Mouse (Mus musculus): ENCODE data around the gene Pygo2.

Pygo2 gene

DNA sequence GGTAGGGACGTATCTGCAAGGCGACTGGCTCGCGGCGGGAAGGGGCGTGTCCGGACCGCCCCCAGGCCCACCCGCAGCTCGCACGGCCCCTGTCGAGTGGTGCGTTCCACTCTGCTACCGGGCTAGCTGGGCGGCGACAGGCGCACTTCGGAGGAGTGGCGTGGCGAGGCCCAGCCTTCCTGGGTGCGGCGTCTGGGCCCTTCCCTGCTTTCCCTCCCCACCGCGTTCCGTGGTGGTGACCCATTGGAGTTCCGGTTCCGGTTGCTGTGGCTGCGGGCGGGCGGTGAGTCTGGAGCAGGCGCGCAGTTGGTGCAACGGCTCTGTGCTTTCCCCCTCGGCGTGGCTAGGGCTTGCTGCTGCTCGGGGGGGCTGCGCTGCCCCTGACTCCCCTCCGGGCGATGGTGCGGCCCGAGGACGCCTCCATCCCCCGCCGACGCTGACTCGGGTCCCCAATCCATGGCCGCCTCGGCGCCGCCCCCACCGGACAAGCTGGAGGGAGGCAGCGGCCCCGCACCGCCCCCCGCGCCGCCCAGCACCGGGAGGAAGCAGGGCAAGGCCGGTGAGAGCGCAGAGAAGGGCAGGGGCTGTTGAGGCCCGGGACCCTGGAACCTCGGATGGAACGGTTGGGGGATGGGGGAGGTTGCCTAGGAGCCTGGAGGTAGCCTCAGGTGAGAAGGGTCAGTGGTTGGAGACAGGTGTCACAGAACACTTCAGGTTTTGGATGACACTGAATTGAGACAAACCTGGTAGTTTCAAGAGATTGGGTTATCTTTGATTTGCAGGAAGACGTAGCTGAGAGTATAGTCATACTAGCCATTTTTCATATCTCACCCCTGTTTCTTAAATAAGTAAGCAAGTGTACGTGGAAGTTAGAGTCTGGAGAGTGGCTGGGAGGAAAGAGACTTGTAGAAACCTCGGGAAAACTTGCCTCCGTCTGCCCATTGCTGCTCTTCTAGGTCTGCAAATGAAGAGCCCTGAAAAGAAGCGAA lies at the start of gene Pygo2:
Gene Pygo2, plus strand, starts transcription at position 44 of the 989 bp plus-strand sequence.
- peak; percentile 87 to 90 for DNase-seq

GRCm38 (mm10) chr3:89380291-89380690 lies 49.7 kb upstream of the Pygo2 start:
- no peak for DNase-seq

- DNase-seq = no peak
Observed at GRCm38 (mm10) chr3:89380711-89381110, 49.3 kb upstream of the Pygo2 start.

GRCm38 (mm10) chr3:89381233-89381632 lies 48.8 kb upstream of the Pygo2 start:
- DNase-seq = no peak

DNA sequence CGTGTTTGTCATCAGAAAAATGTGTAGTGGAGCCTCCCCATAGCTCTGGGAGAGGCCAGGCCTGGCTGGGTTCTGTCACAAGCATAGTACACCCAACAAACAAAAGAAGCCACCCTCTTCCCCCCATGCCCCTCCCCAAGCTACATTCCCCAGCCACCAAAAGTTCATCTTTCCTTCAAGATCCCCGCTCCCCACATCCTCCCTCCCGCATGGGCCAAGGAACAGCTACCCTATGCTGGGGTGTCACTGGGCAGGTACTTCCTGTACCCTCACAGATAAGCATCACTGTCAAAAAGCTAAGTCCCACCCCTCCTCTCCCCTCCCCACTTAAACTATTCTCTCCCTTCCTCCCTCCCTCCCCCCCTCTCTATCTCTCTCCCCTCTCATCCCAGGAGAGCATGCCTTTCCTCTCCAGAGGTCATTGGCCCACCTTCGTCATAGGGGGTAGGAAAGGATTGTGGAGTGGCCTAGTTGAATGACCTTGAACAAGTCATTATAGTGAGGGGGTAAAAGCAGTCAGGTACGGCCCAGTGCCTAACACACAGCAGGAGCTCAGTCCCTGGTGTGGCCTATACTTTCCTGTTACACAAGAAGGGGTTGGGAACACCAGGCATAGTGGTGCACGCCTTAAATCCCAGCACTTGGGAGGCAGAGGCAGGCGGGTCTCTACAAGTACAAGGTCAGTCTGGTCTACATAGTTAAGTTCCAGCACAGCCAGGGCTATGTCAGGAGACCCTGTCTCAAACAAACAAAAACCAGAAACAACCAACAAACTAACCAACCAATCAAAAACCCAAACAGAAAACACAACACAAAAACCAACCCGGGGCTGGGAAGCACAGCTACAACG lies 47.8 kb upstream of the Pygo2 start:
- no peak for DNase-seq

DNA sequence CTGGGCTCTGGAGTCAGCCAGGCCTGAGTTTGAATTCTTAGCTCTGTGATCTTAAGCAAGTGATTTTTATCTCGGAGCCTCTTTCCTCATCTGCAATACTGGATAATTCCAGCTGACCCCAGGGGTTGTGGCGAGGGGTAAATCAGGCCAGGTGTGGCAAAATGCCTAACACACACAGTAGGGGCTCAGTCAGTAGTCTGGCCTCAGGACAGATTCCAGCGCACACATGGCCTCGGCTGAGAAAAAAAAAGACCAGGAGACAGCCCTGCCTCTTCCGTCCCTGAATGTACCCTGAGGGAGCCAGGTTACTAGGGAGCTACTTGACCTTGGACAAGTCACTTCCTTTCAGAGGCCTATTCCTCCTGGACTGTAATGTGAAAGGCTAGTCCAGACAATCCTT lies 47.1 kb upstream of the Pygo2 start:
- no peak for DNase-seq

DNA sequence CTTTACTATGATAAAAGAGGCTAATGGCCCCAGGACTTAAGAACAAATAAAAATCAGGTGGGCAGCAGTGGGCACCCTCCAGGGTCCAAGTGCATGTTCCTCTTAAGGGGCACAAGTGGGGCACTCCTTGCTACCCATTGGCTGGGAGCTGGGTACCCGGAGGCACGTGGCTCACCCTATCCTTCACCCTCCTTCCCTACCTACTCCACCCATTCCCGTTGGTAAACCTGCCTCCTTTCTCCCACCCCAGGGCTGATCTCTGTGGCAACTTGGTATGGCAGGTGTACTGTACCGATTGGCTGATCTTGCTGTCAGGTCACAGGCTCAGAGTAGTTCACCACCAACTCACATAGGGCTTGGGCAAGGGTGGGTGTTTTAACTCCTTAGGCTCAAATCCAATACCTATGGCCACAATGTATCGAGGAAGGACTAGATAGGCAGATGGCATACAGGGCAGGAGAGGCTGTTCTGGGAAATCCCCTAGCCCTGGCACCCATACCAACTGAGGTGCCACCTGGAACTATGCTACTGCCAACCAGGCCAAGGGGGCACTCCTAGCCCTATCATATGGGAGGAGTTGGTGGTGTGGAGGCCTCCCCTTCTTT lies 46.3 kb upstream of the Pygo2 start:
- DNase-seq = no peak

GRCm38 (mm10) chr3:89384331-89385076 lies 45.5 kb upstream of the Pygo2 start:
- DNase-seq = no peak

GRCm38 (mm10) chr3:89385451-89385850 lies 44.6 kb upstream of the Pygo2 start:
- DNase-seq = peak in 1 of 2 experiments; percentile 44

GRCm38 (mm10) chr3:89386438-89387420 lies 43.3 kb upstream of the Pygo2 start:
- peak in 1 of 2 experiments; percentile 23 for DNase-seq

DNA sequence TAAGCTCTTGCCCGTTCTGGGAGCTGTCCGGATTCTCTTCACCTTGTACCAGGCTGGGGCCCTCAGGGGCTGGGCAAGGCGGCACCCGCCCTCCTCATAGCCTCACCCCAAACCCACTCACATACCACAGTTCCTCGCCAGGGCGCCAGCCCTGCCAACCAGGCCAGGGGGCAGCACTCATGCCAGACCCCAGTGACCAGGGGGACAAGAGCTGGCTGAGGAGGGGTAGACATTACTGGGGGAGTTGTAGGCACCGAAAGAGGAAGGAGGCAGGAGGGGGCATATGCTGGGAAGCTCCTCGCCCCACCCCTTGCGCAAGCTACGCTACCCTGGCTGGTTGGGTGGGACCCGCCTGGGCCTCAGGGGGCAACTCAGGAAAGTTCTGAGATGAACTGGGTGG lies 42.4 kb upstream of the Pygo2 start:
- DNase-seq = peak in 1 of 2 experiments; percentile 32

GRCm38 (mm10) chr3:89388134-89388881 lies 41.7 kb upstream of the Pygo2 start:
- DNase-seq = peak in 1 of 2 experiments; percentile 22

DNA sequence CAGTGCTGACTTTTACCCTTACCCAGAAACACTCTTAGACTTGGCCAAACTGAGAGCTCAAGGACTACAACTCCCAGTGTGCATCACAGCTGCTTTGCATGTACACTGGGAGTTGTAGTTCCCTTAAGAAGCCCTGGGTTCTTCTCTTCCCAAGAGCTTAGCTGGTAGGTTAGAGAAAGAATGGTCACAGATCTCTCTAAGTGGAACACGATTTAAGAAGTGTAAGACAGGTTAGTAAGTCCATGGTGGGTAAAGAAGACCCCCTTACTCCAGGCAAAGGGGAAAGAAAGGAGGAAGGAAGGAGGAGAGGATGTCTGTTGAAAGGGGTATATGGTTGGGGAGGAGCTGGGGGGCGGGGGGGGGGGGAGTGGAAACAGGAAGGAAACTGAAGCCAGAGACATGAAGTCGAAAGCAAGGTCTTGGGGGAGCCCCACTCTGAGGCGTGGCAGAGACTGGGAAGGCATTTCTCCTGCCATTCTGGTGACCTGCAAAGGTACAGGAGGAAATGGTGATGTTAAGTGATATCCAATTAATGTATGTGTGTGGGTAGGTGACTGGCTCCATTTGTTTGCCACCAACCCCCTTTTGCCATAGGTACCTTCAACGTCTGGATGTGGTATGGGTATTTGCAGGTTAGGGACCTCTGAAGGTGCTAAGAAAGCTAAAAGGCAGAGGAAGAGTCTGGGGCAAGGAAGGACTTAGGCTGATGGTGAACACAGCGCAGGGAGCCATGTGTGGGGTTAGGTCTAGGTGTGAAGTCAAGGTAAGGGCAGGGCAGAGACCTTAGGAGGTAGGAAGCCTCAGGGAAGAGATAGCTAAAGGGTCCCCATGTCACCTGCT lies 40.9 kb upstream of the Pygo2 start:
- DNase-seq = peak; percentile 52 to 57

DNA sequence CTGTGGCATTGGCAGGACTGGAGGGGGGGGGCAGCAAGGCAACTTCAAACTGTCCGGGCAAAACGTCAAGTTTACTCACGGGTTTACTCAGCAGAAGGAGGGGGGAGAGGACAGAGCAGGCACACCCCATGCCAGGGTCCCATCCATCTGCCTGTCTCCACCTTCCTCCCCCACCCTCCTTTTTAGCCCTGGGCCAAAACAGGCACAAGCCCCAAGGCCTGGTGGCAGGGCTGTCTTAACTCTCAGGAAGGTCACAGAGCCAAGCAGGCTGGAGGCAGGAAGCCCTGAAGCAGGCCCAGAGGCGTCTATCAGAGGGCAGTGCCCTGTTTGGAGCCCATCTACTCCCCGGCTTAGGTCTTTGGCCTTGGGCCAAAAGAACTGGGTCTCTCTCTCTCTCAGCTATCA lies 39.9 kb upstream of the Pygo2 start:
- peak in 1 of 2 experiments; percentile 36 for DNase-seq

- peak; percentile 59 to 60 for DNase-seq
Observed at GRCm38 (mm10) chr3:89390699-89391662, 39.0 kb upstream of the Pygo2 start.

- peak in 1 of 2 experiments; percentile 39 for DNase-seq
Observed at GRCm38 (mm10) chr3:89391663-89392511, 38.1 kb upstream of the Pygo2 start.

DNA sequence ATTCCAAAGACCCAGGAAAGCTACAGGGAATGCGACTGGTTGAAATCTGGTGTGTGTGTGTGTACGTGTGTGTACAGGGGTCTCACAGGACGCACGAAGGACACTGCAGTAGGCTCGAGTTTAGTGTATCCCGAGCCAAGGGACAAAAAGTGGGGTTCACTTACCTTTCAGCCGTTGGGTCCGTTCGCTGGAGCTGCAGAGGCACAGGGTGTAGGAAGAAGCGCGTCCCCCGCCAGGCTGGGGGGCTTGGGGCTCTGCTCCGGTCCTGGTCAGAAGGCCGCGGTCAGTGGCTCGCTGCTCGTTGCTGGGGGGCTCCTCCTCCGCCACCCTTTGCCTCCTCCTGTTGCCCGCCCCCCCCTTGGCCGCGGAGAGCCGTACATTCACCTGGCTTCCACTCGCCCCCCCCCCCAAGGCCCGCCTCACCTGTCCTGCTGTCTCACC lies 37.1 kb upstream of the Pygo2 start:
- peak in 1 of 2 experiments; percentile 43 for DNase-seq
